Mouse (Mus musculus): Measurements from ENCODE around the gene Dnm2. TPM values are rescaled to one million over a fixed set of nuclear protein-coding genes. Genes with fewer than 3 reads are reported as not detected.

Gene Dnm2
- total RNA-seq, 1 experiment from 2014 or later: 93.2 TPM

DNA sequence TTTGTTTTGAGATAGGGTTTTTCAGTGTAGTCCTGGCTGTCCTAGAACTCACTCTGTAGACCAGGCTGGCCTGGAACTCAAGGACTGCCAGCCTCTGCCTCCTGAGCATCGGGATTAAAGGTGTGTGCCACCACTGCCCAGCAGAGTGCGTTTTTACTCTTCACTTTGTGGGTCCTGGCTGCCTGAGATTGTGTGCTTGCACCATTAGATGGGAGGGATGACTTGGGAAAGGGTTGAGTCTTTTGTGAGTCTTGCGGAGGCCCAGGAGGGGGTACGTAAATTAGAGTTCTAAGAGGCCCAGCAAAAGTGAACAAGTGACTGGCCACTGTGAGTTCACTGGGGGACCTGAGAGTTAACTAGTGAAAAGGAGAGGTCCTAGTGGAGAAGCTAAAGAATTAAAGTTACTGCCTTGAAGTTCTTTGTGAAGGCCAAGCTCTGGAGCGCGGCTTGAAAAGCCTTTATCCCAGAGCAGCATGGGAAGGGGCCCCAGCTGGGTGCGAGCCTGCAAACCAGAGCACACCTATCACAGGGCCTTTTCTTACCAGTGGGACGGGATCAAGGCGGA lies 120.7 kb downstream of the Dnm2 start:
- no peak for DNase-seq

DNA sequence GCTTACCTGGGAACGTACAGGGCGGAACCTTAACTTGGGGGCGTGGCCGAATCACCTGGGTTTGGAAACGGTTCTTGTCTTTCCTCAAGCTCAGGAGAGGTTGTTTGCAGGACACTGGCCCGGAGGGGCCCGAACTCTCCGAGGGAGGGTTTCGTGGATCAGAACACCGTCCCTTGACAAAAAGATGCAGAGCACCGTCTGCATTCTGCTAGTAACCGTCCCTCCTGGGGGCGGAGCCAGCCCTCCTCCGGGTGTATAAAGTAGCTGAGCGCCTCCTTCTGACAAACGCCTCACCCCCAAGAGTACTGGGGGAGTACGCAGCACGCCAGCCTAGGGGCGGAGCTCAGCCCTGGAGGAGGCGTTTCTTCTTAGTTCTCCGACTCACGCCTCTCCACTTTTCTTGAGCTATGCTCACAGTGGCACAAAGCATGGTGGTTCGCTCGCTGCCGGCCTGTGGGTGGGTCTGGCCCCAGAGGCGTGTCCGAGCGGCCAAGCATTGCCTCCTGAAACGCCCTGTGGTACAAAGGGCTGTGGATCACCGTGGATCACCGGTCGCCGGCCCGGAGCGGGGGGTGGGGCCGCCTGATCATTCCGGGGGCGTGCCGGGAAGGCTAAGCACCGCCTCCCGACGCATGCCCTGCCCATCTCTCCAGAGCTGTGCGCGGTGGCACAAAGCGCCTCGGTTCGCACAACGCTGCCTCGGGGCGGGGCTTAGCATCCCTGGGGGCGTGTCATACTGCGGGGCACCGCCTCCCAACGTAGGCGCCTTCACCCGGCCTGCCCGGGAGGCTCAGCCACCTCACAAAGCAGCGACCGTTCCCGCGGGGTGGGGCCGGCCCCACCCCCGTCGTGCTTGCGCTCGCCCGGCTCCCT lies 121.4 kb downstream of the Dnm2 start:
- peak; percentile 100 for DNase-seq

DNA sequence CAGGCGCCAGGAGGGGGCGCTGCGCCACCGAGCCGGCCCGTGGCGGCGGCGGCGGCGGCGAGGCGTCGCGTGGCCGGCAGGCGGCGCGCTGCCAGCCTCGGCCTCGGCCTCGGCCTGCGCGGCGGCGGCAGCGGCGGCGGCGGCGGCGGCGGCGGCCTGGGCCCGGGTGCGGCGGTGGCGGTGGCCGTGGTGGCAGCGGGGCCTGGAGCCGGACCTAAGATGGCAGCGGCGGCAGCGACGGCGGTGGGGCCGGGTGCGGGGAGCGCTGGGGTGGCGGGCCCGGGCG lies 122.0 kb downstream of the Dnm2 start, which contains the start of gene Carm1:
Gene Carm1 (plus strand): TSS at position 106 of the 286 bp plus-strand sequence.
- DNase-seq: no peak

DNA sequence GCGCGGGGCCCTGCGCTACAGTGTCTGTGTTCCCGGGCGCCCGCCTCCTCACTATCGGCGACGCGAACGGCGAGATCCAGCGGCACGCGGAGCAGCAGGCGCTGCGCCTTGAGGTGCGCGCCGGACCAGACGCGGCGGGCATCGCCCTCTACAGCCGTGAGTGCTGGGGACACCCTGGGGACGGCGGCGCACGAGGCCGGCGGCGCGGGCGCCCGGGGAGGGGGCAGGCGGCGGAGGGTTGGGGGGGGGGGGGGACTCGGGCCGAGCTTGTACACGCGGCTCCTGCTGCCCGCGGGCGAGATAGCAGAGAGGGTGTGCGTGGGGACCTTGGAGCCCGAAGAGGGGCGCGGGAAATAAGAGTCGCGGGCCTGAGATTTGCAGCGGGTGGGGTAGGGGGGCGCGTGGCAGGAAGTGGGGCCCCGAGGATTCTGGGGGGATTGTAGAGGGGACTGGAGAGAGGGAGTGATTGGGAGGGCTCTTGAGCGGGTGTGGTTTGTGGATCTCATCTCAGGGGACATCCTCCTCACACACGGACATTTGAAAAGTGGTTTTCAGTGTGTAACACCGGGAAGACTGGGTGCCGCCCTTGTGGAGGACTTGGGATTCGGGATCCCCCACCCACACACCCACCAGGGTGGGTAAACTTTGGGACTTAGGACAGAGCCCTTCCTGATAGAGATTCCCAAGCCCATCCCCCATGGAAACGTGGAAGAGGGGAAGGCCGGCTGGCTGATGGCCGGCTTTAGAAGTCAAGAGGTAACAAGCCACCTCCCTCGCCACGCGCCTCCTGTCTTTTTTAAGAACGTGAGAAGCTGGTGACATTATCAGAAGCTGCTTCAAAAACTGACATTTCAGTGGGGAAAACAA lies 122.6 kb downstream of the Dnm2 start:
- DNase-seq: peak; percentile 79

DNA sequence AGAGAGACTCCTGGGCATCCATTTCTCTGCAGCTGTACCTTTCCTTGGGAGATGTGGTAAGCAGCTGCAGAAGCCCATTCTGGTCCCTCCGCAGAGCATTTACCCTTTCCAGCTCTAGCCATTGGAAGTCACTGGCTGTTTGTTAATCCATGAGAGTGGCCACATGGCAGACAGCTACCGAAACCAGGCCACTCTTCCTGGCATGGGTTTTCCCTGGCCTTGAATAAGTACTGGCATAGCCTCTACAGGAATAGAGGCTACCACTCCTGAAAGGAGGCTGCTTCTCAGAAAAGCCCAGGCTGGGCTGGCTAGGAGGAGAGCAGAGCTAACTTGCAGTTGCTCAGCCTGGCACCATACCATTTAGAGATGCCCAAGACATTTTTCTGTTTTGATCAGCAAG lies 126.3 kb downstream of the Dnm2 start:
- no peak for DNase-seq

DNA sequence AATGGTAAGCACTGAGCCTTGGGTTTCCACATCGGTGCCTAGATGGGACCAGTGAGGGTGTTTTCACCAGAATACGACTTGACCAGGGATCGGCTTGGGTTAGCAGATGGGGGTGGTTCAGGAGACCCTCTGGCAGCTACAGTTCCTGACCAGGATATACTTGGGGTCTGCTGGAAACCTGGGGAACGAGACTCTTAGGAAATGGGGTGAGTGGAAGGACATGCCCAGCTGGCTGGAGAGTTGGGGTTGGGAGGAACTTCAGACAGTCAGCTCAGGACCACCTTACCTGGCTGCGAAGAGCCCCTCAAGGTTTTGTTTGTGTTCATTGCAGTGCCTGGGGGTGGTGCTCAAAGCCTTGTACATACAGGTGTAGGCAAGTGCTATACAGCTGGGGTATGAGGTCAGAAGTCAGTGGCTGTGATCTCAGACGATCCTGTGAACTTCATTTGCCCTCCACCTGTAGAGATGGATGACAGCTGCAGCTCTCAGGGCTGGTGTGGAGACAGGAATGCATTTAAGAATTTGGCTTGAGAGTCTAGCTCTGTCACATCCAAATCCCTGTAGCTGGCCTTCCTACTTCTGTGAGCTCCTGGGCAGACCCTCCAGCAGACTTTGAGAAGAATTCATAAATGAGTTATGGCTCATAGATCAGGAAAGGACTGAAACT lies 129.0 kb downstream of the Dnm2 start:
- no peak for DNase-seq

DNA sequence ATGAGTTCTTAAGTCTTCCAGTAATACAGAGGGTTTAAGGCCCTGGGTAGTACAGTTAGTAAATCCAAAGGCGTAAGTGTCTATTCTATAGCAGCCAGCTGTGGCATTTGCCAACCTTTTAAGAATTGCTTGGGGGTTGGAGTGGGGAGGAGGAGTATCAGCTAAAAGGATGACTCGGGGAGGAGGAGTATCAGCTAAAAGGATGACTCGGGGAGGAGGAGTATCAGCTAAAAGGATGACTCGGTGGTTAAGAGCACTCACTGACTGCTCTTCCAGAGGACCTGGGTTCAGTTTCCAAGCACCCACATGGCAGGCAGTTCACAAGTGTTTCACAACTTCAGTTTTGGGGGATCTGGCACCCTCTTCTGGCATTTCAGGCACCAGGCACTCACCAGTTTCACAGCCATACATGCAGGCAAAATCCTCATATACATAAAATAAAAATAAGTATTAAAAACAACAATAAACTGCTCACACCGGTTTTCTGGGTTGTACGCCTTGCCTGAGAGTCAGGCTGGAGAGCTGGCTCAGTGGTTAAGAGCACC lies 130.6 kb downstream of the Dnm2 start:
- no peak for DNase-seq

DNA sequence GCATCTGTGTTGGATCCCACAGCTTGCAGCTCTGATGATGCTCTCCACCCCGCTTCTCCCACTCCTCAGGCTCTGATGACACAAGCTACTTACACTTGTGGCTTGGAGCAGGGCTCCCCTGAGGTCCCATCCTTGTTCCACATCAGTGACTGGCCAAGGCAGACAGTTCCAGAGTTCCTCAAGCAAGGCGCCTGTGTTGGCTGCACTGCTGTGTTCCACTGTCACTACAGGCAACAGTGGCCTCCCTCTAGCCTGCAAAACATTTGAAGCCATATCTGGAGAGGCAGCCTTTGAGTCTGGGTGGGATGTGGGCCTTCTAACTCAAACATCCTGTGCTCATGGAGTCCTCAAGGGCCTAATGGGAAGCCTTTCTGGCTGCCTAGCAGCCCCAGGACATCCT lies 132.3 kb downstream of the Dnm2 start:
- no peak for DNase-seq

Small RNA genes within 50 kb of the gene (microRNA-seq; reads per million reads assigned to microRNA genes)
- 0 to 0.43 reads per million in 2 experiments for gene Mir199a-1

Other genes starting within 250 kb of the Dnm2 start
- 42.0 and 42.4 TPM in 2 replicates for gene Keap1, start 185.5 kb upstream of the Dnm2 start, total RNA-seq (2021)
- gene S1pr5, start 176.5 kb upstream of the Dnm2 start, total RNA-seq (2021): 1.8 and 2.3 TPM in 2 replicates
- 45.9 and 46.9 TPM in 2 replicates for gene Atg4d, start 159.6 kb upstream of the Dnm2 start, total RNA-seq (2021)
- 27.2 and 36.8 TPM in 2 replicates for gene Kri1, start 136.9 kb upstream of the Dnm2 start, total RNA-seq (2021)
- gene Cdkn2d, start 133.5 kb upstream of the Dnm2 start, total RNA-seq (2021): 17.9 and 22.5 TPM in 2 replicates
- not detected in 2 replicates for gene Ap1m2, start 112.6 kb upstream of the Dnm2 start, total RNA-seq (2021)
- gene Slc44a2, start 104.2 kb upstream of the Dnm2 start, total RNA-seq (2021): 40.4 and 56.5 TPM in 2 replicates
- 55.3 and 64.4 TPM in 2 replicates for gene Ilf3, start 57.0 kb upstream of the Dnm2 start, total RNA-seq (2021)
- 13.9 and 20.8 TPM in 2 replicates for gene Qtrt1, start 13.1 kb upstream of the Dnm2 start, total RNA-seq (2021)
- 26.3 and 29.5 TPM in 2 replicates for gene Tmed1, start 85.3 kb downstream of the Dnm2 start, total RNA-seq (2021)
- 2.4 and 8.7 TPM in 2 replicates for gene AB124611, start 101.3 kb downstream of the Dnm2 start, total RNA-seq (2021)
- gene Carm1, start 122.0 kb downstream of the Dnm2 start, total RNA-seq (2021): 47.1 and 62.2 TPM in 2 replicates
- 48.2 and 49.5 TPM in 2 replicates for gene Timm29, start 167.8 kb downstream of the Dnm2 start, total RNA-seq (2021)
- gene Yipf2, start 167.9 kb downstream of the Dnm2 start, total RNA-seq (2021): 22.6 and 23.2 TPM in 2 replicates
- gene Smarca4, start 191.3 kb downstream of the Dnm2 start, total RNA-seq (2021): 70.8 and 71.0 TPM in 2 replicates